Mouse (Mus musculus) hindbrain, embryonic 15.5 days (tissue): ENCODE results near the gene AI413582. TPM values are rescaled to one million over a fixed set of nuclear protein-coding genes. Genes with fewer than 3 reads are reported as not detected.

Experiments
- ATAC-seq: fragments of 200-750 bp; cut with Nextera tagmentation; 2 replicates; pipeline ENCODE4 v1.8.0; 2017; ENCODE audit warnings: low read depth, moderate number of reproducible peaks, moderate TSS enrichment; ENCODE audit not compliant: low FRiP score
- H3K27ac ChIP-seq: fragments of 300-500 bp; sonication (generic); replicated peaks from 2 replicates; pipeline ENCODE4 v1.5.1; 2015; ENCODE audit warnings: mild to moderate bottlenecking, inconsistent platforms
- H3K27me3 ChIP-seq: fragments of 300-500 bp; sonication (generic); 2 replicates; pipeline ENCODE4 v1.6.1; 2015; ENCODE audit warnings: control low read depth, inconsistent platforms
- H3K36me3 ChIP-seq: fragments of 300-500 bp; sonication (generic); 2 replicates; pipeline ENCODE4 v1.6.1; 2015; ENCODE audit warnings: control low read depth, inconsistent platforms
- H3K4me1 ChIP-seq: fragments of 300-500 bp; sonication (generic); replicated peaks from 2 replicates; pipeline ENCODE4 v1.6.1; 2015; ENCODE audit warnings: control low read depth, inconsistent platforms
- H3K4me2 ChIP-seq: fragments of 300-500 bp; sonication (generic); 2 replicates; pipeline ENCODE4 v1.6.1; 2015; ENCODE audit warnings: moderate library complexity, mild to moderate bottlenecking, inconsistent platforms
- H3K4me3 ChIP-seq: fragments of 300-500 bp; sonication (generic); 2 replicates; pipeline ENCODE4 v1.5.1; 2015; ENCODE audit warnings: mild to moderate bottlenecking, inconsistent platforms
- H3K9ac ChIP-seq: fragments of 300-500 bp; sonication (generic); 2 replicates; pipeline ENCODE4 v1.6.1; 2015; ENCODE audit warnings: inconsistent platforms
- H3K9me3 ChIP-seq: fragments of 300-500 bp; sonication (generic); 2 replicates; pipeline ENCODE4 v1.6.1; 2016; ENCODE audit warnings: control low read depth, inconsistent platforms
- WGBS: fragments of 180-500 bp; shearing (Covaris S2); methylation state at CpG from one replicate; pipeline ENCODE4 v1.1.7; 2015; 5-methylcytosine and 5-hydroxymethylcytosine counted together
- polyA plus RNA-seq: library from polyadenylated mRNA; unstranded; fragments of >200 nt; fragmentation: Nextera tagmentation; extraction: Ambion mirVana; gene quantifications from 2 replicates; pipeline ENCODE4 v1.2.1, GENCODE M21; 2015

Gene AI413582
- polyA plus RNA-seq, 1 experiment from 2014 or later = 71.9 TPM

DNA sequence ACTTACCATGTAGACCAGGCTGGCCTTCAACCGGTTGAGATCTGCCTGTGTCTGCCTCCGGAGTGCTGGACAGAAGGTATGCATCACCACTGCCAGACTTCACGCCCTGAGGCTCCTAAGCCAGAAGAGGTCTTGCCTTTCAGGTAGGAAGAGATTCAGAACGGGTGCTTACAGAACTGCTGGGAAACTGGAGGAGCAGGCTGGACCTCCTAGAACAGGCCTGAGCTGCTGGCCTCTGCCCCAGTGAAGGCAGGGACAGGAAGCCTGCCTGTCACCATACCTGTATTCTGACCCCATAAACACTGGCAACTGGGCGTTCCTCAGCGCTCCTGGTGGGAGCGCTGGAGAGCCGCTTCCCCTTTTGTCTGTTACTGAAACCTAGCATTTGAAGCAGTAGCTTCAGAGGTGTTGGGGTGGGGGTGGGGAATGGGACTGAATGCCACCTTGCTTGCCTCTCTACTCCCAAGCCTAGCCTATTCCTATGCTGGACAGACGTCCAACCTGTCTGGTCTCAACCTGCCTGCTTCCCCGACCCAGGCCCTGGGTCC is 14.1 kb downstream of the AI413582 start:
- H3K27ac ChIP-seq = no peak overlapping the region

DNA sequence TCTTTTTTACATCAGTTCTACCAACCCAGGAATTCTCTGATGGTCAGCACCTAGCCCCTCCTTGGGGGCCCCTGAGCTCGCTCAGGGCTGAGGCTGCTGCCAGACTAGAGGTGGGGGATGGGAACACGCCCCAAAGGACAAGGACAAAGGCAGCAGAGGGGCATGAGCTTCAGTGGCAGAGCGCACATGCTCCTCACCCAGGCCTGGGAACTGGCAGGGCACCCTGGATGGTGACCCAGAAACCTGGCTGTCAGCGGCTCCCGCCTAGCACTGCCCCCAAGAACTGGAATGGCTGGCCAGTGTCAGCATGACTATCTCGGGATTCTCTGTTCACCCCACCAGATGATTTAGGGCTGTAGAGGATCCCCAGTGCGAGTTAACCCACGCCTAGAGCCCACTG is 16.3 kb downstream of the AI413582 start:
- 36% methylated on average over 8 of the region's 8 CpGs for WGBS
- Histone ChIP-seq H3K9ac (no peak overlapping the region), H3K4me3 (no peak overlapping the region), H3K27ac (no peak overlapping the region), H3K27me3 (no peaks in the 10 kb centered on the region), H3K4me1 (0 out of 2 replicates have a peak, but pooled peaks cover 8% of the 10 kb centered on the region), H3K9me3 (no peaks in the 10 kb centered on the region), H3K4me2 (no peak overlapping the region), H3K36me3 (no peaks in the 10 kb centered on the region)
- ATAC-seq = no peak

More for the DNA sequence above, 14.1 kb downstream of the AI413582 start:
- Histone ChIP-seq H3K4me3 (no peak overlapping the region), H3K36me3 (no peaks in the 10 kb centered on the region), H3K9me3 (no peaks in the 10 kb centered on the region), H3K4me1 (peaks cover 23% of the 10 kb centered on the region), H3K27me3 (peaks cover 9% of the 10 kb centered on the region; the same call in 1 of the 2 replicates), H3K9ac (no peak overlapping the region), H3K4me2 (no peak overlapping the region)
- ATAC-seq = no peak
- 64% methylated on average over 10 of the region's 10 CpGs for WGBS

DNA sequence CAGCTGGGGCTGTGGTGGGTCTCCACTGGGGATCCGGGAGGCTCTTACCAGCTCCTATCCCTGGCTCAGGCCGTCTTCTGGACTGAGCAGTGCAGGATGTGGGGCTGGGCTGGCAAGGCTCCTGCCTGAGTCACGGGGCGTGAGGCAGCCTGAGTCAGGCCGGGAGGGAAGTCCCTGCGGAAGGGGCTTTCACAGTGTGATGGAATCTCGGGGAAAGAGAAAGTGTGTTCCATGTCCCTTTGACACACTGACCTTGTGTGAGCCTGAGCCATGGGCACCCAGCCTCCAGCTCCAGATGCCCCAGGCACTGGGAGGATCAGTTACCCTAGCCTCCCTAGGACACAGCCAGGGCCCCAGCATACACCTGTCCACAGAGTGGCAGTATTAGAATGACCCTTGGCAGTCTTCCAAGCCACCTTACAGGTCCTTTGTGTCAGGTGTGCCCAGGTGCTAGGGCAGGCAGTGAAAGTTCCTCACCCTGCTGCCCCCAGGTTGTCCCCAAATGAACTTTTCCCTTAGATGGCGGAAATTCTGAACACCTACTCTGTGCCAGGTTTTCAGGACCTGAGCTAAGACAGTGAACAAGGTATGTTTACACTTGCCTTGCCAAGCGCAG is 18.2 kb downstream of the AI413582 start:
- no peak for ATAC-seq
- H3K27me3 ChIP-seq = no peaks in the 10 kb centered on the region
- no peak overlapping the region for H3K27ac ChIP-seq
- no peak overlapping the region for H3K9ac ChIP-seq
- 0 out of 2 replicates have a peak, but pooled peaks cover 8% of the 10 kb centered on the region for H3K4me1 ChIP-seq
- no peak overlapping the region for H3K4me2 ChIP-seq
- no peaks in the 10 kb centered on the region for H3K9me3 ChIP-seq
- 69% methylated on average over 9 of the region's 9 CpGs for WGBS
- H3K36me3 ChIP-seq = no peaks in the 10 kb centered on the region
- no peak overlapping the region for H3K4me3 ChIP-seq

- Histone ChIP-seq H3K27me3 (no peaks in the 10 kb centered on the region), H3K27ac (no peak overlapping the region), H3K36me3 (no peaks in the 10 kb centered on the region), H3K9me3 (no peaks in the 10 kb centered on the region), H3K4me2 (no peak overlapping the region), H3K9ac (no peak overlapping the region), H3K4me3 (no peak overlapping the region), H3K4me1 (0 out of 2 replicates have a peak, but pooled peaks cover 8% of the 10 kb centered on the region)
- ATAC-seq = no peak
- WGBS = 69% methylated on average over 7 of the region's 7 CpGs
These were observed 18.9 kb downstream of the AI413582 start for GRCm38 (mm10) chr17:27546574-27547085.

- 54% methylated on average over 12 of the region's 12 CpGs for WGBS
- Histone ChIP-seq H3K27ac (no peak overlapping the region), H3K9me3 (no peaks in the 10 kb centered on the region), H3K27me3 (no peaks in the 10 kb centered on the region), H3K4me2 (no peak overlapping the region), H3K4me1 (0 out of 2 replicates have a peak, but pooled peaks cover 8% of the 10 kb centered on the region), H3K4me3 (no peak overlapping the region), H3K36me3 (no peaks in the 10 kb centered on the region), H3K9ac (no peak overlapping the region)
- ATAC-seq = no peak
These were observed 19.6 kb downstream of the AI413582 start for GRCm38 (mm10) chr17:27545991-27546390.

GRCm38 (mm10) chr17:27544551-27544950 is 21.0 kb downstream of the AI413582 start:
- Histone ChIP-seq H3K36me3 (no peaks in the 10 kb centered on the region), H3K4me1 (0 out of 2 replicates have a peak, but pooled peaks cover 7% of the 10 kb centered on the region), H3K9me3 (no peaks in the 10 kb centered on the region), H3K27ac (no peak overlapping the region), H3K4me3 (no peak overlapping the region), H3K4me2 (no peak overlapping the region), H3K27me3 (no peaks in the 10 kb centered on the region), H3K9ac (no peak overlapping the region)
- 82% methylated on average over 11 of the region's 11 CpGs for WGBS
- no peak for ATAC-seq

- H3K36me3 ChIP-seq = no peaks in the 10 kb centered on the region
- H3K4me3 ChIP-seq = no peak overlapping the region
- no peak overlapping the region for H3K4me2 ChIP-seq
- H3K4me1 ChIP-seq = no peaks in the 10 kb centered on the region
- H3K27me3 ChIP-seq = no peaks in the 10 kb centered on the region
- ATAC-seq = no peak
- 77% methylated on average over 3 of the region's 3 CpGs for WGBS
- no peak overlapping the region for H3K9ac ChIP-seq
- H3K27ac ChIP-seq = no peak overlapping the region
- H3K9me3 ChIP-seq = no peaks in the 10 kb centered on the region
These were observed 23.6 kb downstream of the AI413582 start for GRCm38 (mm10) chr17:27541984-27542383.

GRCm38 (mm10) chr17:27541261-27541660 is 24.3 kb downstream of the AI413582 start:
- WGBS = 78% methylated on average over 2 of the region's 2 CpGs
- H3K4me3 ChIP-seq = no peak overlapping the region

GRCm38 (mm10) chr17:27534718-27535117 is 30.8 kb downstream of the AI413582 start:
- H3K27ac ChIP-seq = no peak overlapping the region
- WGBS = 2% methylated on average over 10 of the region's 10 CpGs
- H3K9me3 ChIP-seq = no peaks in the 10 kb centered on the region
- no peaks in the 10 kb centered on the region for H3K27me3 ChIP-seq
- H3K4me1 ChIP-seq = peaks cover 3% of the 10 kb centered on the region; the same call in 1 of the 2 replicates
- no peak overlapping the region for H3K4me3 ChIP-seq
- no peak overlapping the region for H3K9ac ChIP-seq
- peak; percentile 77 for ATAC-seq
- no peaks in the 10 kb centered on the region for H3K36me3 ChIP-seq
- H3K4me2 ChIP-seq = peak overlapping the region; percentile 22; the same call in 1 of the 2 replicates

More at GRCm38 (mm10) chr17:27541261-27541660, 24.3 kb downstream of the AI413582 start:
- Histone ChIP-seq H3K4me1 (no peaks in the 10 kb centered on the region), H3K9me3 (no peaks in the 10 kb centered on the region), H3K27me3 (no peaks in the 10 kb centered on the region), H3K27ac (no peak overlapping the region), H3K36me3 (no peaks in the 10 kb centered on the region), H3K9ac (no peak overlapping the region), H3K4me2 (no peak overlapping the region)
- no peak for ATAC-seq

- Histone ChIP-seq H3K4me1 (peaks cover 3% of the 10 kb centered on the region; the same call in 1 of the 2 replicates), H3K9ac (no peak overlapping the region), H3K36me3 (no peaks in the 10 kb centered on the region), H3K27me3 (no peaks in the 10 kb centered on the region), H3K4me2 (no peak overlapping the region), H3K4me3 (no peak overlapping the region), H3K27ac (no peak overlapping the region), H3K9me3 (no peaks in the 10 kb centered on the region)
- no peak for ATAC-seq
- WGBS = 88% methylated on average over 3 of the region's 3 CpGs
These were observed 32.2 kb downstream of the AI413582 start for GRCm38 (mm10) chr17:27533354-27533753.

GRCm38 (mm10) chr17:27532095-27532494 is 33.5 kb downstream of the AI413582 start:
- no peak overlapping the region for H3K4me3 ChIP-seq
- H3K27ac ChIP-seq = no peak overlapping the region
- 95% methylated on average over 8 of the region's 8 CpGs for WGBS
- H3K36me3 ChIP-seq = no peaks in the 10 kb centered on the region
- no peak overlapping the region for H3K4me2 ChIP-seq
- H3K4me1 ChIP-seq = peaks cover 3% of the 10 kb centered on the region; the same call in 1 of the 2 replicates
- H3K9me3 ChIP-seq = no peaks in the 10 kb centered on the region
- H3K9ac ChIP-seq = no peak overlapping the region
- ATAC-seq = no peak
- H3K27me3 ChIP-seq = no peaks in the 10 kb centered on the region

GRCm38 (mm10) chr17:27528767-27529166 is 36.8 kb downstream of the AI413582 start:
- Histone ChIP-seq H3K9ac (no peak overlapping the region), H3K4me2 (no peak overlapping the region), H3K27me3 (no peaks in the 10 kb centered on the region), H3K27ac (no peak overlapping the region), H3K36me3 (no peaks in the 10 kb centered on the region), H3K4me3 (no peak overlapping the region), H3K9me3 (no peaks in the 10 kb centered on the region), H3K4me1 (no peaks in the 10 kb centered on the region)
- 79% methylated on average over 5 of the region's 5 CpGs for WGBS
- no peak for ATAC-seq
